In the genomic region with DNA sequence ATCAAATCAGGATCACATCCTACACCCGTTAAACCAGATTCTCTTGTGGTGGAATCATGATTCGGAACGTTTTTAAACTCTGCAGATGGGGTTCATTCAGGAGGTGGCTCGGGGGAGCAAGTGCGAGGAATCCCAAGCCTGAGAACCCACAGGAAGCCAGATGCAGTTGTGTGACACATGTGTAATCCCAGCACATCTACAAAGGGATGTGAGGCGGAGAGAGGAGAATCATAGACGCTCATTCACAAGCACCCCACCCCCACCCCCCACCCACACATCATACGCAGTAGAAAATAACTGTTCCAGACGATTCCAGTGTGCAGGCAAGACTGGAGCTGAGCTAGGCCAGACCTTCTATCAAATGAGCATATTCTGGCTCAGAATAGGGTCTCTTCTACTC, we compare ENCODE assay signal across 15 mouse cellular contexts. TPM values are rescaled to one million over a fixed set of nuclear protein-coding genes. Genes with fewer than 3 reads are reported as not detected.
DNase-seq lines count a peak whose midpoint lies in the region.
"Had no signal": no experiment of that assay in that cellular context is flagged by ENCODE, and none has a peak within 500 bp of the region (broad histone marks: within the 10 kb centered on the region; RNA-seq: fewer than 3 reads in every experiment).

No protein-coding gene starts in this region.

- intact Hi-C loops in left cerebral cortex, postnatal 25 days (cut with DNase I), result no loop called here
- intact Hi-C loops in left cerebral cortex, postnatal 36 days (cut with DNase I), result no loop called here

- DNase-seq in frontal cortex, adult 2 months (ENCODE audit: extremely low spot score in 1 of 2, low spot score in 1 of 2), result peak; percentile 12 to 63
- no peak for DNase-seq in frontal cortex, postnatal 10 days (ENCODE audit: low spot score in 2 of 2)
- DNase-seq in left cerebral cortex, postnatal 25 days (ENCODE audit: low spot score in 2 of 2), result peak; percentile 14 to 73
- DNase-seq in left cerebral cortex, postnatal 36 days (ENCODE audit: low spot score in 2 of 2), result no peak
- DNase-seq in right cerebral cortex, postnatal 25 days, result peak; percentile 12
- DNase-seq in right cerebral cortex, postnatal 4 days, result no peak
- DNase-seq in gastrocnemius, postnatal 4 days (ENCODE audit: low spot score in 2 of 2), result no peak
- DNase-seq: adrenal gland, adult 2 months; adrenal gland, postnatal 25 days; cerebellum, adult 2 months; cerebellum, postnatal 10 days; gastrocnemius, postnatal 14 days had no signal

RNA-seq across cellular contexts. Expression of a gene that starts 31.7 kb away (rescaled TPM):
- polyA plus RNA-seq in frontal cortex, adult 2 months (2012; rRNA removed), result 1.3 and 1.4 TPM in 2 replicates
- 1 to 10 TPM; 1.5 to 1.6 TPM for total RNA-seq in left cerebral cortex, postnatal 25 days (2021)
- total RNA-seq in left cerebral cortex, postnatal 36 days (2021), result 1 to 10 TPM; 1.9 to 2.5 TPM
- under 1 TPM in 1 of 2 experiments, not detected in 1; 0.07 TPM for total RNA-seq in gastrocnemius, postnatal 4 days (2021)
- total RNA-seq: granulocyte monocyte progenitor cell, adult 5-6 weeks; heart, postnatal 25 days had no signal
- polyA plus RNA-seq: heart, embryonic 16.5 days had no signal

Comparison
In these comparisons a context has a peak if more than half of its experiments do, and no peak if none do; other contexts are left out.
1. DNase-seq: peak in frontal cortex, adult 2 months (2 of 2), left cerebral cortex, postnatal 25 days (2 of 2) and right cerebral cortex, postnatal 25 days (single experiment); none in frontal cortex, postnatal 10 days (0 of 2), left cerebral cortex, postnatal 36 days (0 of 2), right cerebral cortex, postnatal 4 days (single experiment) and gastrocnemius, postnatal 4 days (0 of 2).